Mouse (Mus musculus) lung, postnatal 4 days (tissue): ENCODE data around the gene Atp6v0e.

Source experiments
- DNase-seq, 2 experiments: peaks; one replicate each; pipeline ENCODE4 v3.0.0; 2021

The Atp6v0e gene

DNA sequence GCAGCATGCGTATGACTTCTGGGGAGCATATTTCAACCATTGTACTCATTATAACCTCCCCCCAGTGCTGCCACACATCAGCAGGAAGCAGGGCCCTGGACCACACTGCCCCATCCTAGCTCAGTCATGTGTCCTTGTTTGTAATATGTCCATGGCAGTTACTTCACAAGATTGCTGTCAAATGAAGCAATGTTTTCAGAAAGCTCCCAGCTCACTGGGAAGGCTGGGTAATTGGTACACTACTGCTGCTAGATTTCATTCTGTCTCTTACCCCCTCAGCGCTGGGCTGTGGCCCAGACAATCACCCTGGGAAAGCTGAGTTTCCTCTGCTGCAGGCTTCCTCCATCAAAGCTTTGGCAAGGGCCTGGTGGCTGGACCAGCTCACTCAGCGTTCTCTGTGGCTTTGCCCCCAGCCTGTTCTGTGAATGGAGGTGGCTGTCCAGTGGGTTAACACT lies 22.7 kb upstream of the Atp6v0e start:
- DNase-seq = peak; percentile 43 to 86

DNA sequence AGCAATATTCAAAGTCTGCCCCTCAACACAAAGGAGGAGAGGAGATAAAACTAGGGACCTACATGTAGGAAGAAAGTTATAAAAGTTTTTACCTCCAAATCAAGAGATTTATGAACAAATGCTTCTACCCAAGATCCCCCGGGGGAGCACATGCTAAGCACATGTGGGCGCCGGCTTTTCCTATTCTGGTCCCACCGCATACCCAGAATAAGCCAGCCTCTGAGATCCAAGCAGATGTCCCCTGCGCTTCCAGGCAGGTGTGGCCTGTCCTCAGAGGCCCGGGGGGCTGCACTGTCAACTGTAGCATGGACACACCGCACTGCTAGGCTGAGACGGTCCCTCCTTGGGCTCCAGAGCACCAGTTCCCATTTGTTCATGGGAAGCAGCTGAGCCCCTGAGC lies 19.6 kb upstream of the Atp6v0e start:
- no peak for DNase-seq

DNA sequence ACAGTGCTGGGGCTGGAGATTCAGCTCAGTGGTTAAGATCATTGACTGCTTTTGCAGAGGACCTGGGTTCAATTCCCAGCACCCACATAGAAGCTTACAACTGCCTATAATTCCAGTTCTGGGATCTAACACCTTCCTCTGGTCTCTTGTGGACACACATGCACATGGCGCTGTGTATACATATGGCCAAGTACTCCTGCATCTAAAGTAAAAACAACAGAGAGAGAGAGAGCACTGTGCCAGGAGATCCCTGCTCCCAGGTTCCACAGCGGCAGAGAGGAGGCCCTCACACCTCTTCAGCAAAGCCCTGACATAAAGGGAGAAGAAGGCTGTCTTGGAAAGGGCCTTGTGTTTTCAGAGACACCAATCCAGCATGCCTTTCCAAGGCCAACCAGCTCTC lies 19.0 kb upstream of the Atp6v0e start:
- DNase-seq = no peak

DNA sequence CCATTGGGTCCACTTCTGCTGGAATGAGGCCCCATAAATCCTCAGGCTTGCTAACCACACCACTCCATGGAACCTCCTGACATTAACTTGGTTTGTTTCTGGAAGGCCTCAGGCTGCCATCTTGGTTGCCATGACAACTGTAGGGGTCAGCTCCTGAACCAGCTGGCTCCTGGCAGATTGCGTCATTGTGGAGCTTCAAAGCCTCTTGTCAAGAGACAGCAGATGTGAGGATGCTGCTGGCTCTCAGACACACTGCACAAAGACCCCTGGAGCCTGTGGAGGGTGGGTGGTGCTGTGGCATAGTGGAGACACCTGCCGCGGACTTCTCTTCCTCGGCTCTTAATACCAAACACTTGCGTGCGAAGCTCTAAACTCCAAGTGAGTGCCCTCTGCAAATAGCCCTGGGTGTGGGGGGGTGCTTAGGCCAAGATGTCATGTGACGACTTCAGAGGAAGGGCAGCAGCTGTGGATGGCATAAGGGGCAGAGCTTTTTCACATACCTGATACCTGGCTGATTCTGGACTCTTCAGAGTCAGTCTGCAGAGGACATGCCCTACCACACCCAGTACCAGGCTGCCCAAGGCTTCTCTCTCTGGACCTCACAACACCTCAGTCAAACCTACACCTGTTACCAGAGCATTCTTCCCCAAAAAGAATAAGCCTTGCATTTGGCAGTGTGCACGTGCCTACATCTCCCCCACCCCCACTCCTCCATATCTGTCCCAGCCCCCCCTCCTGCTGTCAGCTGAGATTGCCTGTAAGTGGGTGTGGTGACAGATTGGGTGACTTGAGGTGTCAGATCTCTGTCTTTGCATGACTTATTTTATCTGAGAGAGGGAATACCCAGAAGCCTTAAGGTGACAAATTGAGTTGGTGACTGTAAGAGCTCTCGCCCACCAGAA lies 18.3 kb upstream of the Atp6v0e start:
- DNase-seq = no peak

DNA sequence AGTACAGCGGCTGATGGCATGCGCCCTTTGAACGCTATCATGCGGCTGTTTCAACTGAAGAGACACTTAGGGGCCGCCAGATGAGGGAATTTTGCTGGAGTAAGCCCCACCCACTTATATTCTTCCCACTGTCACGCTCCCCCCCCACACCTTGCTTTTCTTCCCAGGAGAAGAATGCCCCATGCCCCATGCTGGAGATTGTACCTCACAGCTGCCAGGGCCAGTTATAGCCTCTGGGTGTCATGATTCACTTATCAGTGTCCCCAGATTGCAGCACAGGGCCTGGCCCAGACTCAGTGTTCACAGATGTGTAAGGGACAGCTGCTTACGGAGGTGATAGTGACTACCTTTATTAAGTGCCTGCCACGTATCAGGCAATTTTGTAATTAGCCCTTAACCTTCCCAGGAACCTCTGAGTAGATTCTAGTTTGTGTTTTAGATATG lies 17.6 kb upstream of the Atp6v0e start:
- no peak for DNase-seq

DNA sequence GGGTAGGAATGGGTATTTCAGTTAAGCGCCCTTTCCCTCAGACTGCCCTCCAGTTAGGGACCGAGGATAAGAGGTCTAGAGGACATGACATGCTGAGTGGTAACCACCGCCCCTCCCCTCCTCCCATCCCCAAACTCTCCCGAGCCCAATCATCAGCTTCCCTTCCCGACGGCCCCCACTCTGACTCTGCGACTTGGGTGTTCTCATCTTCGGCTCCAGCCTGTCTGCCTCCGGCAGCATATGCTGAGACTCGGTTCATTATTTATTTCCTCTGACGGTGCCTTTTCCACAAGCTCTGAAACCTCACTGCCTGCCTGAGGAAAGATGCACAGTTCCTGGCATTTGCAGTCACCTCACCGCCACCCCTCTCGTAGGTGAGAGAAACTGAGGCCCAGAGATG lies 15.7 kb upstream of the Atp6v0e start:
- DNase-seq = peak; percentile 29 to 61

DNA sequence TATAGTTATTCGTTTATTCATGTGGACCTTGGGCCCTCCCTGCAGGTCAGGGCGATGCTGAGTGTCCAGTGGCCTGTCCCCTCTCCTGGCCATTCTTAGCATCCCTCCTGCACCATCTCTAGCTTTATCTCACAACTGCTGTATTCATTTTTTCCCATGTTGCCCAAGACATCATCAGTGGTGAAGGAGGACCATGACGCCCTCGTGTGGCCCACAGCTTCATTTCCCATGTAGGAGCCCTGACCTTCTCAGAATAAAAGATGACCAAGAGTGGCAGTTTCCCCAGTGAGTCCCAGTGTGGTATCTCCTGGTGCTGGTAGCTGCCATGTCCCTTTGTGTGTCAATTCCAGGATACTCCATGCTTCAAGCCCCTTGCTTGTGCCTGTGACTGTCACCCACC lies 13.5 kb upstream of the Atp6v0e start:
- peak in 1 of 2 experiments; percentile 20 for DNase-seq

DNA sequence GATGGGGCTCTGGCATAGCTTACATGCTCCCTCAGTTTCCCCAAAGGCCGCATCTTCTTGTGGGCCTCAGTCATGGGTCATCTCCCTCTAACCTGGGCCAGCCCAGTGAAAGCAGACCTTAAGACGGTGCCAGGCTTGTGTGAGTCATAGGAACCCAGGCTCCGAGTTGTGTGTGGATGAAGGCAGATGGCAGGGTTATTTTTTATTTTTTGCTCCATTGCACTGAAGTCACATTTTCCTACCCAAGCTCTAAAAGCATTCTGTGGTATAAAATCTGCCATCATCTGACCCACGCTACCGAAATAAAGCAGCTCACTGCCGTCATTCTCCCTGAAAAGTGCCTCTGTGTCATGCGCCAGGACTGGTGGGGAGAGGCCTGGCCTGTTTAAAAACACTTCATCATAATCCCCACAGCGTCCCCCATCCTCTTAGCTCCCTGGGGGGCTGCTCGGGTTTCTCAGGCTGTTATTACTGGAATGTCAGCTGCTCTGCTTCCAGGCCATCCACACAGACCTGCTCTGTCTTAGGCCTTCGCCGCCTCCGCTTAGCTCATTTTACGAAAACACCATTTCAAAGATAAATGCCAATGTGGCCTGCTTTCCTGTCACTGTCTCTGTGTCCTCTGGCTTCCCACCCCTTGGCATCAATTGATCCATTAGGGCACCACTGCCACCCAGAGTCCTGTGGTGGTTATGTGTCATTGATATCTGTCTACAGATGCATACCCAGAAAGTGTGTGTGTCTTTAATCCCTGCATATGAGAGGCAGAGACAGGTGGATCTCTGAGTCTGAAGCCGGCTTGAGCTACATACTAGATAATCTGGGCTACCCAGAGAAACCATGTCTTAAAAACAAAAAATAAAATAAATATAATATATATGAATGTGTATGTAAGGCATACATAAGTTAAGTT lies 12.3 kb upstream of the Atp6v0e start:
- DNase-seq = peak in 1 of 2 experiments; percentile 69

DNA sequence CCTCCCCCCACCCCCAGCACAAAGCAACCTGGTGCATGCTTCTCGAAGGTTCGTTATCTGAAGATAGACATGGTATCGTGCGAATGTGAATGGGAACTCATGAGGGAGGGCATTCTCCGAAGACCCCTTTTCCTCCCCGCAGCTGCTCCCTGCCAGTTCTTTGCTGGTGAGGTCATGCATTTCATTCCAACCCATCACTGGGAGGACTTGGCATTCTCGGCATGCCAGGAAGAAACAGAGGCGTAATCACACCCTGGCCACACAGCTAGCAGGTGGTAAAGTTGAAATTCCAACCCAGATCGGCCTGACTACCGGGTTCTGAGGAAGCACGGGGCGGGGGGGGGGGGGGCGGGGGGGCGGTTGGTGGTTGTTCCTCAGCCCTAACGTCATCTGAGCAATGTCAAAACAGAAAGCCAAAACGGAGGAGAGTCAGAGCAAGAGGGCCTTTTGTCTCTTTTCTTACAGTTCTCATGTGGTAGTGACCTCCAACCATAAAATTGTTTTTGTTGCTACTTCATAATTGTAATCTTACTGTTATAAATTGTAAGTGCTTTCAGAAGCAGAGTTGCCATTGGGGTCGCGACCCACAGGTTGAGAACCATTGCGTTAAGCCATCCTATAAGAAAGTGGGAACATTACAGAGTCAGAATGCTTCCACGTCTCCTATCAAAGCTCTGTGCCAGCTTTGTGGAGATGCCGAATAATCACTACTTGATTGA lies 4.0 kb upstream of the Atp6v0e start:
- DNase-seq = peak; percentile 28 to 59

DNA sequence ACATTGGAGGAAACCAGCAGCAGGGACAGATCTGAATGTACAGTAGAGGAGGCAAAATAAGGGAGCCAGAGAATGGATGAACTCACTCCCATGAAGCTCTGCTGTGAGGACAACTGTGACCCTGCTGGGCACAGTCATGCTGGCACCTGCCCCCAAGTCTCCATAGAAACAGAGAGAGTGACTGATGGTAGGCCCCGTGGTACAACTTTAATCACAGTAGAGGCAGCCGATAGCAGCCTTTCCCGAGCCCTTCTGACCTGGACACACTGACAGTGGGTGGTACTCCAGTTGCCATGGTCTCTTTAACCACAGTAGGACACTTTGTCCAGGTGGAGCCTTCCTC lies 3.5 kb upstream of the Atp6v0e start:
- no peak for DNase-seq

DNA sequence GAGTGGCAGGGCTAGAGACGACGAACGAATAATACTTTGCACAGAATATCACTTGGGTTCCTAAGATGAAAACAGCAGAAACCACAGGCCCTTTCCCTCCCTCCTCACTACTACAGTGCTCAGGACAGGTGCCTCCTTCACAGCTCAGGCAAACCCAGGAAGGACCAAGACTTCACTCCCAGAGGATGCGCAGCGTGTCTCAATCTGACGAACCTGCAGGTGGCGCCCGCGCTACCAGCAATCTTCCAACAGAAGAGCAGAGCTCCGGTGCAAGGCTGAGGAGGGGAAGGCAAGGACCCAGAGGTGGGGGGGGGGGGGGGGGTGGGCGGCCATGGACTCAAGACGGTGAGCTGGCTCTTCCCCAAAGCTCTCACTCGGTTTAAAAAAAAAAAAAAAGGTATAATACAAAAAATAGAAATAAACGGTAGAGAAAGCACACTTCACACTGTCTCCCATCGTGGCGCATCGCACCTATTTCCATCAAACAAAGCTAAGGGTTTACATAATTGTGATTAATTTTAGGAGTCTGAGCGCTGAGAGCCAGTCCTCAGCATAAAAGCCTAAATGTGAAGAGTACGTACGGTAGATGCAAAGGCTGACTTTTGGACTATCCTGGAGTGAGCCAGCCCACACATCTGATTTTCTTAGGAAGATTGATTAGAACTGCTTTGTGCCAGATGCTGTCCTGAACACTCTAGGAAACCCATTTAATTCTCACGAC lies 2.7 kb upstream of the Atp6v0e start:
- peak; percentile 83 to 87 for DNase-seq

DNA sequence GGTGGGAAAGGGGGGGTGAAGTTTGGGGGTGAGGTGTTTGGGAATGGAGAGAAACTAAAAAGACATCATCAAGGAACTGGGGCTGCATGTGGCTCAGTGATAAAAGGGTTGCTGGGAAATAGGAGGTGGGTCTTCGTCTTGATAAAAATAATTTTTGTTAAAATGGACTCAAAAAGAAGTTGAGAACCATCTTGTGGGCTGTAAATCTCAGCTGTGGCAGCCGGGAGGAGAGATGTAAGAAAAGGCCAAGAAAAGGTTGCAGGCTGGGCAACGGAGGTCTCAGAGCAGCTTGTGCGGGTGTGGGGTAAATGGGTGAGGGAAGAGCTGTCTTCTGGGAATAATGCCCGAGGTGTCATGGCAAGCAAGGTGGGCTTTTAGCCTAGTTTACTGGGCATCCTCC lies 827 bp upstream of the Atp6v0e start:
- DNase-seq = no peak

DNA sequence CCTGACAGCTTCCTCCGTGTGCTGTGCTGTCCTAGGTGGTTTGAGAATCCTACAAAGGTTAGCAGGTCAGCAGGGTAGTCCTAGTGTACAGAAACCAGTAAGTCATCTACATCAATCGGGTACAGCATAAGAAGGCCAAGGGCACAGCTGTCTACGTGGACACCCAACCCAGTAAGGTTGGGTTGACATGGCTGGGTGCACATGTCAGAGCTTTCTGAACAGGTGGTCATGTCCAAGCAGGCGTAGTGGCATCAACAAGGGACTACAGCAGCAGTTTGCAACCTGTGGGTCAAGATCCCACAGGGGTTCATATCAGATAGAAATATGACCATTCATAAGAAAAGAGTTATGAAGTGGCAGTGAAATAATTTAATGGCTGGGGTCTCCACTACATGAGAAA lies 2.6 kb downstream of the Atp6v0e start:
- DNase-seq = no peak

DNA sequence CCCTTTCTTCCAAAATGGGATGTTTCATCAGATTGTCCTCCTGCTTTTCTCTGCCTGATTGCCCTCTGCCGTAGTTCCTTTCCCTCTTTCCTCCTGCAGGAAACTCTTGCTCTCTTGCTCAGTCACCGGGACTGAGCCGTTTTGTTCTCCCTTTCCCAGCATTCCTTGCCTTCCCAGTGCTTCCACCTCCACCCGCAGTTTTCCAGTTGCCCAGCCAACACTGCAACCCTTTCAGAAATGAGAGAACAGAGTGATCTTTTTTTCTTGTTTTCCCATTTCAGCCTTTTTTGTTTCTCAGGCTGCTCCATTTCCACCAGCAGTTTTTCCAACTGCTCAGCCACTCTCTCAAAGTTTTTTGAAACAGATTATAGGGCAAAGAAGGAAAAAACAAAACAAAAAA lies 8.2 kb downstream of the Atp6v0e start:
- no peak for DNase-seq

DNA sequence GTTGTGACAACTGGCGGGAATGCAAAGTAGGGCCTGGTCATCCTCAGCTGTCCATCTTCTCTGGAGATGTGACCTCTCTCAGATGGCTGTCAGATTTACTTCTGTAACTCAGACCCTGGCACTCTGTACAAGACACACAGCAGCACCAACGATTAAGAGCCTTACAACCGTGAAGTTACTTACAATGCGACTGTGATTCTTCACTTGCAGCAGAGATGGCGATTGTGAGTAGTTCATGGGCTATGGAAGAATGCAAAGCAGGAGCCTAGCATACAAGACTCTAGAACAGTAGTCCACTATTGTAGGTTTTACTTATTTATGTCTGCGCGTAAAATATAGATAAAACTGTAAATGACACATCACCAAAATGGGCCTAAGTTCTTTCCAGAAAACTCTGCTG lies 12.8 kb downstream of the Atp6v0e start:
- DNase-seq = no peak

DNA sequence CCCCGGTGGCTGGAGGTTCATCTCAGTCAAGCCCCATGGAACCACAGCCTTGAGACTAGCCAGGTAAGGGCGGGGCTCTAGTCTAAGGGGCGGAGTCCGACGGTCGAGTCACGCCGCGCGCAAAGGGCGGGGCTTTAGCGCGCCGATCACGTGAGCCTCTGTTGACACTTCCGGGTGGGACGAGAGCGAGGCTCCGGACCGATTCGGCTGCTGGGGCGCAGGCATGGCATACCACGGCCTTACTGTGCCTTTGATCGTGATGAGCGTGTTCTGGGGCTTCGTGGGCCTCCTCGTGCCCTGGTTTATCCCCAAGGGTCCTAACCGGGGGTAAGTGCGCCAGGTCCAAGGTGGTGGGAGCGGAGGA lies 13.2 kb downstream of the Atp6v0e start:
- peak; percentile 92 for DNase-seq

DNA sequence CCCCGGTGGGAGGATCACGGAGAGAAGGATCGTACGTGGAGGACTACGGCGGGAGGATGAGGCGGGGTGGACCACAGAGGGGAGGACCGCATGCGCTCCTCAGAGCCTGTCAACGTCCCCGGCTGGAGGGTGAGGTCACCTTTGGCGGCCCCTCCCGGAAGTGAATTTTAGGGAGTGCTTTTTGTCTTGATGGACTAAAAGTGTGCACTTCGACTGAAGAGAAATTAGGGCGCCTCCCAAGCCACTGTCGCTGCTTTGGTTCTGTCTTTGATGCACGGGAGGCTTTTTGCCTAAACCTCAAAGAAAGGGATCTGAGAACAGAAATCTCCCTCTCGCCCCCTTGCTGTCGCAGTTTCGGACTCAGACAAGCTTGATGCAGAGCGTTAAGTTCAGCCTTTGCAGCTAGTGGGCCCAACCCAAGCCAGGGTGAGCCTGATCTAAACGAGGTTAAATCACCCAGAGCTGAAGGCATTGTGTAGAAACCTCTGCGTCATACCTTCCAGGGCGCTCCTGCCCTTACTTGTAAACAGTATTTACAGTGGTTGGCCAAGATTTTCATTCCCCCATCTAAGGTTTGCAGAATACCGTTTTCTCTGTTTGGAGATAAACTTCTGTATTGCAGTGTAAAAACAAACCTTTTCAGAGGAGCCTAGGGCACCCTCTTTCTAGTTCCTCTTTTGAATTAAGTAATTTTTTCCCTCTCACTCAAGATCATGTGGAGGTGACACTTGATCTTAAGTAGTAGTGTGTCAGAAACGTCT lies 13.8 kb downstream of the Atp6v0e start:
- peak; percentile 79 to 84 for DNase-seq

DNA sequence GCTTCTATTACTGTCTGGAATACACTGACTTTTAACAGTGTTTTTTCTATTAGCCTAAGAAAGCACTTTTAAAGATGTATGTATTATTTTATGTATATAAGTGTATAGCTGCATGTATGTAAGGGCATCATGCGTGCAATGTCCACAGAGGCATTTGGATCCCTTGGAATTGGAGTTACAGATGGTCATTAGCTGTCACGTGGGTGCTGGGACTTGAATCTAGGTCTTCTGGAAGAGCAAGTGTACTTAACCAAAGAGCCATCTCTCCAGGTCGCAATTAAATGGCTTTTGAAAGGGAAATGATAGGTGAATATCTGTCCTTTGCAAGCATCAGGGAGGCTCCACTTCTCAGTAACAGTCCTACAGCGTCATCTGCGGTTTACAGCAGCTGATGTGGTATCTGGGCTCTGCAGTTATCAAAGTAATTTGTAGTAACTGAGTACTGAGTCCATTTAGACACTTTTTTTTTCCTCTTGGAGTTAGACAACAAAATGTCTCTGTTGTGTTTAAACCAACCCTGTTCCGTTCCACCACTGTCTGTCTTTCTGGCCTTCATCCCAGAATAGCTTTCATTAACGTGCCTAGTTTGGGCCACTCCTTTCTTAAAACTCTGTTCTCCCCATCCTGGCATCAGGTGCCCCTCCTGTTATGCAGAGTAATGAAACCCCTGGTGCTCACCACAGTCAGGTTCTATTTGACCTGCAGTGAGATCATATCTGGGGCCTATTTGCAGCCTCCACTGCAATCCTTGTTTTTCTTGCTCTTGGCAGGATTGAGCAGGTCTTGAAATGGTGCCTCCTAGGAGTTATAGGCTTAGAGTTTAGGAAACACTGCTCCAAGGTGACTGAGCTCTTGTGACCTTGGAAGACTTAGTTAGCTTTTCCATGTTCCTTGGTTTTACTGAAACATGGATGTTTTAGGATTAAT lies 14.9 kb downstream of the Atp6v0e start:
- DNase-seq = no peak

DNA sequence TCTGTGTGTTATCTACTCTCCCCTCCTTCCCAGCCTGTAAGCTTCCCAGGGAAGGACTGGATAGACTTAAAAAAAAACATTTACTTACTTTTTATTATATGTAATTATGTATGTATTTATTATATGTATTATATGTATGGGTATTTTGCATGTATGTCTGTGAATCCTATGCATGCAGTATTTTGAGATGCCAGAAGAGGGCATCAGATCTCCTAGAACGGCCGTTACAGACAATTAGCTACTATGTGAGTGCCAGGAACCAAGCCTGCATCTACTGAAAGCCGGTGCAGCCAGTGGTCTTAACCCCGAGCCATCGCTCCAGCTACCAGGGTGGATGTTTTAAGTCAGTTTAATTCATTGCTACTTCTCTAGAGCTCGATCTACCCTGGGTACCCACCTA lies 18.2 kb downstream of the Atp6v0e start:
- DNase-seq = no peak

DNA sequence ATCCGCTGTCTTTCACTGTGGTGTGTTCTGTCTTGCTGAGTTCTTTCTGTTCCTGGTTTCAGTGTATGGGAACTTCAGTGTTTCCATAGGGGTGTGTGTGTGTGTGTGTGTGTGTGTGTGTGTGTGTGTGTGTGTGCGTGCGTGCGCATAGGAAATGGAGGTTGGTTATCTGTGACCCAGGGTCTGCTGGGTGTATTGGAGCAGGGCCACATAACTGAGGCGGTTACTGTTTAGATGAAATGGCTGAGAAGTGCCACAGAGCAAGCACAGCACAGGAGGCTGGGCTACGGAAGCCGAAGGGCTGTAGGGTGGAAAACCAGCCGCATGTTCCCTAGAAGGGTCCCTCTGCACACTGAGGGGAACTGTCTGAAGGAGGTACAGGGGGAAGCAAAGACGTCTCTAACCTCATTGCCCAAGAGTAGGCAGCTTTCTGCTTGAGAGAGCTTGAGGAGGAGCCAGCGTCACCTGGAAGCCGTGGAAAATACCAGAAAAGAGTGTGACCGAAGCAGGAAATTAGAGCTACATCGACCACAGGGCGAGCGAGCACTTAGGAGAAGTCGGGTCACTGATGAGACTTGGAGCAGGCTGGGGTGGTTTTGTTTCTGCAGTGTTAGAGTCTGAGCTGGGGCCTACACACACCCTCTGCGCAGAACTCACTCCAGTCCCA lies 23.4 kb downstream of the Atp6v0e start:
- no peak for DNase-seq
